ENCODE assay signal across 13 mouse cellular contexts in genomic region chr13:96671906-96672234, GRCm38 (mm10). TPM values are rescaled to one million over a fixed set of nuclear protein-coding genes. Genes with fewer than 3 reads are reported as not detected.
DNase-seq lines count a peak whose midpoint lies in the region; ATAC-seq and TF ChIP-seq lines count a peak whose summit lies in the region.
"Had no signal": no experiment of that assay in that cellular context is flagged by ENCODE, and none has a peak within 500 bp of the region (broad histone marks: within the 10 kb centered on the region; RNA-seq: fewer than 3 reads in every experiment).

No protein-coding gene starts in this region.

- ATAC-seq in limb, embryonic 15.5 days (ENCODE audit: insufficient number of reproducible peaks, low FRiP score, low TSS enrichment, low read depth) = no peak
- ATAC-seq in neural tube, embryonic 14.5 days (ENCODE audit: low read depth) = no peak

- H3K9me3 ChIP-seq in limb, embryonic 15.5 days = no peaks in the 10 kb centered on the region
- no peaks in the 10 kb centered on the region for H3K9me3 ChIP-seq in neural tube, embryonic 14.5 days (ENCODE audit: control insufficient read depth, low read length)
- H3K9me3 ChIP-seq: kidney, embryonic 15.5 days had no signal

- H3K4me1 ChIP-seq in cortical plate, adult 2 months (ENCODE audit: control insufficient read depth, insufficient read depth, low read length) = peaks cover 4% of the 10 kb centered on the region; the same call in 1 of the 2 replicates
- H3K4me1 ChIP-seq in limb, embryonic 15.5 days = peaks cover 19% of the 10 kb centered on the region
- H3K4me1 ChIP-seq in neural tube, embryonic 14.5 days (ENCODE audit: control insufficient read depth, insufficient read depth, low read length) = peaks cover 29% of the 10 kb centered on the region

- no peak for TF ChIP-seq CTCF in left cerebral cortex, adult 2 months (IDR thresholded peaks at IDR 0.05)
- TF ChIP-seq CTCF in cortical plate, adult 2 months (IDR thresholded peaks at IDR 0.05; ENCODE audit: extremely low read depth, insufficient read depth, low read length) = no peak

- intact Hi-C loops in left cerebral cortex, adult 2 months (cut with DNase I) = no loop called here

- no peak overlapping the region for H3K4me3 ChIP-seq in left cerebral cortex, adult 2 months
- no peak overlapping the region for H3K4me3 ChIP-seq in cortical plate, adult 2 months (ENCODE audit: insufficient read depth, low read length)
- H3K4me3 ChIP-seq in limb, embryonic 15.5 days = no peak overlapping the region
- no peak overlapping the region for H3K4me3 ChIP-seq in neural tube, embryonic 14.5 days (ENCODE audit: low read depth, low read length)

- no peak for TF ChIP-seq POLR2A in cortical plate, adult 2 months (IDR thresholded peaks at IDR 0.05; ENCODE audit: extremely low read depth, insufficient read depth, low read length)

- H3K27ac ChIP-seq in left cerebral cortex, adult 2 months = peak overlapping the region; percentile 95
- 0 out of 2 replicates have a peak overlapping the region, but pooled peaks have one; percentile 28 for H3K27ac ChIP-seq in cortical plate, adult 2 months (ENCODE audit: insufficient read depth, low read length)
- peak overlapping the region; percentile 84; the same call in 1 of the 2 replicates for H3K27ac ChIP-seq in limb, embryonic 15.5 days
- H3K27ac ChIP-seq in neural tube, embryonic 14.5 days (ENCODE audit: low read depth, low read length) = peak overlapping the region; percentile 85; the same call in 1 of the 2 replicates

- no peak overlapping the region for H3K9ac ChIP-seq in limb, embryonic 15.5 days
- no peak overlapping the region for H3K9ac ChIP-seq in neural tube, embryonic 14.5 days (replicated peaks; ENCODE audit: low read depth, low read length)

- H3K4me2 ChIP-seq in limb, embryonic 15.5 days = no peak overlapping the region
- no peak overlapping the region for H3K4me2 ChIP-seq in neural tube, embryonic 14.5 days (ENCODE audit: low read depth, low read length)

- 0 out of 2 replicates have a peak, but pooled peaks cover 3% of the 10 kb centered on the region for H3K36me3 ChIP-seq in limb, embryonic 15.5 days
- H3K36me3 ChIP-seq in neural tube, embryonic 14.5 days (ENCODE audit: control insufficient read depth, insufficient read depth, low read length) = no peaks in the 10 kb centered on the region

- no peak for DNase-seq in left cerebral cortex, adult 2 months (ENCODE audit: extremely low spot score in 1 of 2, low spot score in 2 of 2)
- no peak for DNase-seq in left cerebral cortex, adult 8-10 months (ENCODE audit: low spot score in 2 of 2)
- no peak for DNase-seq in embryo, embryonic 10.5 days (ENCODE audit: low spot score)
- DNase-seq in left cerebral cortex, adult 9 months (ENCODE audit: low spot score in 2 of 2) = no peak
- DNase-seq: cerebellum, postnatal 14 days; gastrocnemius, postnatal 25 days; heart, postnatal 10 days; right cerebral cortex, adult 18-20 months; thymus, postnatal 36 days had no signal

- WGBS in limb, embryonic 15.5 days = 83% methylated on average over 5 of the region's 5 CpGs
- 81% methylated on average over 5 of the region's 5 CpGs for WGBS in neural tube, embryonic 14.5 days

- no peaks in the 10 kb centered on the region for H3K27me3 ChIP-seq in limb, embryonic 15.5 days
- no peaks in the 10 kb centered on the region for H3K27me3 ChIP-seq in neural tube, embryonic 14.5 days (ENCODE audit: control insufficient read depth, insufficient read depth, low read length)
- H3K27me3 ChIP-seq: kidney, embryonic 15.5 days had no signal

RNA-seq across cellular contexts. Expression of gene Hmgcr, which starts 1.1 kb away (rescaled TPM):
- 100 to 1,000 TPM; 157 to 159 TPM for total RNA-seq in left cerebral cortex, adult 2 months (2021)
- 100 to 1,000 TPM; 129 to 171 (median 150) TPM for total RNA-seq in left cerebral cortex, adult 8-10 months (2022)
- 56.1 and 59.0 TPM in 2 replicates for polyA plus RNA-seq in cortical plate, adult 2 months (2012; rRNA removed)
- polyA plus RNA-seq in limb, embryonic 15.5 days (2015; fragmentation: Nextera tagmentation; extraction: Ambion mirVana) = 53.8 and 58.9 TPM in 2 replicates
- 206 and 209 TPM in 2 replicates for polyA plus RNA-seq in neural tube, embryonic 14.5 days (2014; fragmentation: Nextera tagmentation; extraction: Ambion mirVana)

Comparison
In these comparisons a context has a peak if more than half of its experiments do, and no peak if none do; other contexts are left out.
1. H3K27ac ChIP-seq: peak in every context shown above with its lines; median percentile 95 in left cerebral cortex, adult 2 months; 85 in neural tube, embryonic 14.5 days; 84 in limb, embryonic 15.5 days; 28 in cortical plate, adult 2 months.